Mouse (Mus musculus) cerebellum, adult 2 months (tissue): ENCODE results near the gene Nap1l1. TPM values are rescaled to one million over a fixed set of nuclear protein-coding genes. Genes with fewer than 3 reads are reported as not detected.

Source experiments
- DNase-seq, 2 experiments: peaks; one replicate each; pipeline ENCODE4 v3.0.0; 2021
- H3K27ac ChIP-seq: fragments of 200-500 bp; 2 replicates; pipeline ENCODE4 v1.5.1; 2012; ENCODE audit warnings: low read length, control low read depth, inconsistent platforms; ENCODE audit not compliant: insufficient read depth
- H3K27me3 ChIP-seq: fragments of 200-500 bp; 2 replicates; pipeline ENCODE4 v1.6.1; 2012; ENCODE audit warnings: inconsistent platforms, mild to moderate bottlenecking, low read length, moderate library complexity; ENCODE audit not compliant: control insufficient read depth, insufficient read depth
- H3K4me1 ChIP-seq: fragments of 200-500 bp; 2 replicates; pipeline ENCODE4 v1.6.1; 2011; ENCODE audit warnings: low read length; ENCODE audit not compliant: control insufficient read depth, insufficient read depth
- H3K4me3 ChIP-seq: fragments of 200-500 bp; replicated peaks from 2 replicates; pipeline ENCODE3; 2011; ENCODE audit warnings: mild to moderate bottlenecking, low read depth, low read length, control low read depth; ENCODE audit not compliant: insufficient read depth
- CTCF ChIP-seq: fragments of 200-500 bp; IDR thresholded peaks from 2 replicates; pipeline ENCODE4 v1.5.1; 2011; ENCODE audit warnings: low read depth, mild to moderate bottlenecking, control low read depth, low read length, moderate library complexity, borderline replicate concordance; ENCODE audit not compliant: insufficient read depth
- POLR2A ChIP-seq: fragments of 200-500 bp; IDR thresholded peaks from 2 replicates; pipeline ENCODE4 v1.6.1; 2011; ENCODE audit warnings: low read length, control low read depth, borderline replicate concordance; ENCODE audit not compliant: insufficient read depth
- WGBS: fragments of 180-500 bp; shearing (Covaris S2); methylation state at CpG from one replicate; pipeline ENCODE4 v1.1.7; 2018; 5-methylcytosine and 5-hydroxymethylcytosine counted together
- polyA plus RNA-seq: library from polyadenylated mRNA; depleted of rRNA; stranded (reverse); fragments of >200 nt; gene quantifications from 2 replicates; pipeline ENCODE4 v1.2.3, GENCODE M21; 2012

Nap1l1 gene
- polyA plus RNA-seq, 1 experiment: 117 TPM

DNA sequence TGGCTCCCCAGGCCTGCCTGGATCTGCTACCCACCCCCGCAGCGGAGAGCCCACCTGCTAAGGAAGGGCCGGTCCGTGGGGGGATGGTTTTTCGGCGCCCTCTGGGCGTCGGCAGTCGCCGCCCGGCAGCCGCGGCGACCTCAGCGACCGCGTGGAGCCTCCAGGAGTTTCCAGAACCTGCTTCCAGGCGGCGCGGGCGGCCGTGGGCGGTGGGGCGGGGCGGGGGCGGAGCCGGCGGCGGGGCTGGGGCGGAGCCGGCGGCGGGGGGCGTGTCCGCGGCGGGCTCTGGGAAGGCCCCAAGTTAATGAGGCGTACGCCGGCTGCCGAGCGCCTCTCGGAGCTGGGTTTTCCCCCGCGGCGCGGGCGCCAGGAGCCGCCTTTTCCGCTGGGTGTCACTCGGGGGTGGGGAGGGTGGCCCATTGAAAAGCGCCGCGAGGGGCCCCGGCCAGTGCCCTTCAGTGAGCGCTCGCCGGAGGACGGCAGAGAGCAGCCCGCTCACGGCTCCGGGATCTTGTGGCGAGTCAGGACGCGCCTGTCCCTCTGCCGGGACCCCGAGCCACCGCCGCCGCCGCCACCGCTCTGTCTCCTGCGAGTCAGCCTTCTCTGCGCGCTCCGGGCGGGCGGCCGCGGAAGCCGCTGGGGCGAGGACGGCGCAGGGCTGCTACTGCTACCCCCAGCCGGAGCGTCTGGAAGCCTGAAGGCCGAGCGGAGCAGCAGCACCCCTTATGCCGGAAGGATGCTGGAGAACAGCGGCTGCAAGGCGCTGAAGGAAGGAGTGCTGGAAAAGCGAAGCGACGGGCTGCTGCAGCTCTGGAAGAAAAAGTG is 33.3 kb downstream of the Nap1l1 start, which contains the start of gene Phlda1:
Gene Phlda1, plus strand, starts transcription at position 186 of the 825 bp plus-strand sequence.
- H3K4me1 ChIP-seq: no peaks in the 10 kb centered on the region
- DNase-seq: peak; percentile 86 to 89
- no peaks in the 10 kb centered on the region for H3K27me3 ChIP-seq
- peak within 1 kb of the TSS; percentile 81 for H3K4me3 ChIP-seq
- TF ChIP-seq POLR2A: peak; percentile 25; the same call in 1 of the 2 replicates
- no peak for TF ChIP-seq CTCF
- WGBS: under 1% methylated on average over 93 of the region's 94 CpGs
- peak within 1 kb of the TSS; percentile 19; the same call in 1 of the 2 replicates for H3K27ac ChIP-seq

DNA sequence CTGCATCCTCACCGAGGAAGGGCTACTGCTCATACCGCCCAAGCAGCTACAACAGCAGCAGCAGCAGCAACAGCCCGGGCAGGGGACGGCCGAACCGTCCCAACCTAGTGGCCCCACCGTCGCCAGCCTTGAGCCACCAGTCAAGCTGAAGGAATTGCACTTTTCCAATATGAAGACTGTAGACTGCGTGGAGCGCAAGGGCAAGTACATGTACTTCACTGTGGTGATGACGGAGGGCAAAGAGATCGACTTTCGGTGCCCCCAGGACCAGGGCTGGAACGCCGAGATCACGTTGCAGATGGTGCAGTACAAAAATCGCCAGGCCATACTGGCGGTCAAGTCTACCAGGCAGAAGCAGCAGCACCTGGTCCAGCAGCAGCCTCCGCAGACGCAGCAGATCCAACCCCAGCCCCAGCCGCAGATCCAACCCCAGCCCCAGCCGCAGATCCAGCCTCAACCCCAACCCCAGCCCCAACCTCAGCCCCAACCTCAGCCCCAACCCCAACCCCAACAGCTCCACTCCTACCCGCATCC is 34.0 kb downstream of the Nap1l1 start:
- Histone ChIP-seq H3K4me1 (no peaks in the 10 kb centered on the region), H3K27ac (peak overlapping the region; percentile 19; the same call in 1 of the 2 replicates), H3K4me3 (peak overlapping the region; percentile 81), H3K27me3 (no peaks in the 10 kb centered on the region)
- no peak for TF ChIP-seq CTCF
- no peak for TF ChIP-seq POLR2A
- under 1% methylated on average over 23 of the region's 23 CpGs for WGBS
- peak in 1 of 2 experiments; percentile 52 for DNase-seq

DNA sequence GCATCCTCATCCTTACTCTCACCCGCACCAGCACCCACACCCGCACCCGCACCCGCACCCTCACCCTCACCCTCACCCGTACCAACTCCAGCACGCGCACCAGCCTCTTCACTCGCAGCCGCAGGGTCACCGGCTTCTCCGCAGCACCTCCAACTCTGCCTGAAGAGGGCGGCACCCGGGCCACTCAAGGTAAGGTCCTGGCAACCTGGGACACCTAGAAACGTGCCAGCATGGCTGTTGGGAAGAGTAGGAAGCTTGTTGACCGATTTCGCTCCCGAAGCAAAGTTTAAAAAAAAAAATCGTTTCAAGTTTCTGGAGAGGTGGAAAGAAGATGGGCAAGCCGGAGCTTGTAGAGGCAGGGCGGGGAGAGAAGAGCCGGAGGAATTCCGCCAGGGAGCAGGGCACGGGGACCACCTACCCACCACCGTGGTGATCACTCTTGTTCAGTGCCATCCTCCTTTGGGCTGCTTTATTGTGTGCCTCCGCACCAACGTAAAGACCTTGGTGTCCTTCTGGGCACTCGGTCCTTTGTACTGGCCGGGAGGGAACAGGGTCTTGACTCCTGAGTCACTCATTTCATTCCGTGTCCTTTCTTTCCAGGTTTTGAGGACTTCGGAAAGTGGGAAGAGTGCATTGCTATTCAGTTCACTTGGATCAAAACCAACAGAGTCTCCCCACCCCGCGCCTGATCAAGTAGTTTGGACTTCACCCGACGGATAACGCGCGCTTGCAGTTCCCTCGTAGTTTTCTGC is 34.6 kb downstream of the Nap1l1 start:
- DNase-seq: peak; percentile 79 to 83
- Histone ChIP-seq H3K27ac (no peak overlapping the region), H3K4me3 (peak overlapping the region; percentile 81), H3K27me3 (no peaks in the 10 kb centered on the region), H3K4me1 (no peaks in the 10 kb centered on the region)
- 3% methylated on average over 38 of the region's 38 CpGs for whole genome bisulfite sequencing
- TF ChIP-seq POLR2A (no peak), CTCF (peak; percentile 46; the same call in 1 of the 2 replicates)

DNA sequence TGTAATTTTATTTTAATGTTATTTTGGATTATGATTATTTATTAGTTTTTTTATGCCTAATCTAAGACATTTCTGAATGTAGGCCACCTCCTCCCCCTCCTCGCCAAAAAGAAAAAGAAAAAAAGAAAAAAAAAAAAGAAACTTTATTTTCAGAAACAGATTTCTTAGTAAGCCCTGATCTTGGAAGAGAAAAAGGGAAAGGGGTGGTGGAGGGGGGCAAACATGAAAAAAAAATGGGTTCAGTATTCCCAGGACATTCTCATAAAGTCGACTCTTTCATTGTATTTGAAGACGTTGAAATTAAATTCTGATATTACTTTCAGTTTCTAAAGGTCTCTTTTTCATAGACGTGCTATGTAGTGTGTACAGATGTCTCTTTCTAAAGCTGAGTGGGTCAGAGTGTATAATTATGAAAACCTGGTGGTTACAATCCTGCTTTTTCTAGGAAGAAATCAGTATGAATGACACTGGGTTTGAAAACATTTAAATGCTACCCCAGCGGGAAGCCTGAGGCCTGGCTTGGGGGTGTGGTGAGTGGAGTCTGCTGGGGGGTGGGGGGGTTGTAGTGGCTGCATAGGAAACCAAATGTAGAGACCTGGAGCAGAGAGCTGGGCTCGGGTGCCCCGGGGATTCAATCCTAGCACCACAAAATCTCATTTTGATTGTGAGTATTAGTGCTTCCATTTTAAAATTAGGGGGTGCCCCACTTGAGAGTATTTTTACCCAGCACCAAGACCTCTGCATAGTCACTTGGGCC is 35.5 kb downstream of the Nap1l1 start:
- H3K27me3 ChIP-seq: no peaks in the 10 kb centered on the region
- H3K4me1 ChIP-seq: no peaks in the 10 kb centered on the region
- WGBS: 38% methylated on average over 7 of the region's 7 CpGs
- no peak overlapping the region for H3K27ac ChIP-seq
- no peak for DNase-seq
- TF ChIP-seq POLR2A: no peak
- TF ChIP-seq CTCF: no peak
- no peak overlapping the region for H3K4me3 ChIP-seq

DNA sequence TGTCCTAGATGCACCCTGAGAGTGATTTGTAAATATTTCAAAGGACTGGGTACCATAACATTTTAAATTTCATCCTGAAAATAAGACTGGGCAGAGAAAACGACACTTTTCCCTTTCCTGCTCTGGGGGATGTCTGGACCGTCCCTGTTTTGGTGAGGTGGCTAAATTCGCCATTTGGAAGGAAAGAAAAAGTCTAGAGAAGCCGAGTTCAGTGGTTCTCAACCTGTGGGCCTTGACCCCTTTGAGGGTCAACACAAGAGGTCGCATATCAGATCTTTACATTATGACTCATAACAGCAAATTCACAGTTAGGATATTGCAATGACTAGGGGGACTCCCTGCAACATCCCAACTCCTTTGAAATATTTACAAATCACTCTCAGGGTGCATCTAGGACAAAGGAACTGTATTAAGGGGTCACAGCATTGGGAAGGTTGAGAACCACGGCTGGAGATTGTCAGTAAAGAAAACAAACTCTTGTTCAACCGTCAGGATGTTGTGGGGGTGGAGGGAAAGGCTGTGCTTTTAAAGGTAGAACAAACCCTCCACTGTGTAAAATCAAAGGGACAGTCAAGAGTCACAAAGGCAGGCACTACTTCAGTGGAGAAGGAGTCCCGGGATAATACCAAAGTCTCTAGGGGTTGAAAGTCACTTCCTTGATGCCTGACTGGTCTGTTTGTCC is 36.2 kb downstream of the Nap1l1 start:
- H3K27ac ChIP-seq: no peak overlapping the region

DNA sequence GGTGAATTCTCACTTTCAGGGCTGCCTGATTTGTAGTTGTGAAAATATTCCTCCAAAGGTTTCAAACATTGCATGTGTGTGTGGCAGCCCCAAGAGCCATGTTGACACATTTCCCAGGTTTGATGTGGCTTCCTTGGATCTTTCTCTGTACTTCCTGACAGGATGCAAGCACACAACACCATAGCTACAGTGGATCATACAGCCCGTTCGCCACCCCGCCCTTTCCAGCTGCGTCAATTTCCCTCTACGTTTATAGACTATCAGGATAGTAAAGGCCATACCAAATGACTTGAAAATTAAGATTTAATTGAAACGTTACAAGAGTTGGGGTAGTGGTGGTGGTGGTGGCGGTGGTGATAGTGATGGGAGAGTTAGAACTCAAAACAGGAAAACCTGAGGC is 37.0 kb downstream of the Nap1l1 start:
- no peaks in the 10 kb centered on the region for H3K4me1 ChIP-seq
- H3K4me3 ChIP-seq: no peak overlapping the region
- no peaks in the 10 kb centered on the region for H3K27me3 ChIP-seq
- no peak for TF ChIP-seq POLR2A
- TF ChIP-seq CTCF: no peak
- no peak for DNase-seq
- 89% methylated on average over 7 of the region's 7 CpGs for WGBS
- H3K27ac ChIP-seq: no peak overlapping the region

More for the DNA sequence above, 36.2 kb downstream of the Nap1l1 start:
- TF ChIP-seq CTCF (no peak), POLR2A (no peak)
- no peak overlapping the region for H3K4me3 ChIP-seq
- no peak for DNase-seq
- WGBS: 77% methylated on average over 8 of the region's 8 CpGs
- no peaks in the 10 kb centered on the region for H3K27me3 ChIP-seq
- H3K4me1 ChIP-seq: no peaks in the 10 kb centered on the region

DNA sequence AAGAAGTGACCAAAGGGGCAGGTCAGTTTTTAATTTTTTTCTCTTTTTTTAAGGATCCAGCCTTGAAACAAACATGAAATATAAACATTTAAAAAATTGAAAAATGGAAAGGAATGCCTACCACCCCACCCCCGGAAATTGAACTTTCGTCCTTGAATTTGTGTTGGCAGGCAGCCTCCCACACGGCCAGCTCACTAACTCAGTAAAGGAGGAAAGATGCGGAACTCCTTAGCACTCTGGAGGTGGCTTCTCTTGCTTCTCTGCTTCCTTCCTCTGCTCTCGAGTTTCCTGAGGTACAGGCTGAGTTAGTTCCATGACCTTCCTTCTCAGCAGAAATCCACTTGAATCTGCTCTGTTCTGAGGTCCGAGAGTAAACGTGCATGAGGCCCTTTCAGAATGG is 37.8 kb downstream of the Nap1l1 start:
- 81% methylated on average over 7 of the region's 7 CpGs for WGBS
- H3K4me1 ChIP-seq: no peaks in the 10 kb centered on the region
- TF ChIP-seq CTCF: no peak
- no peak for TF ChIP-seq POLR2A
- no peak overlapping the region for H3K27ac ChIP-seq
- no peak for DNase-seq
- no peaks in the 10 kb centered on the region for H3K27me3 ChIP-seq
- H3K4me3 ChIP-seq: no peak overlapping the region
